Mouse (Mus musculus): ENCODE measurements at regions not wholly inside any gene's neighbourhood (a gene's known extent, or its start where the extent isn't known, plus 50 kb on each side); places are given as distances from the start of the nearest gene placed in this dataset.

- Histone ChIP-seq H3K27ac (ENCODE audit: low read depth, low read length) (no peak overlapping the region), H3K27me3 (replicated peaks; ENCODE audit: control insufficient read depth, insufficient read depth, low read length) (no peaks in the 10 kb centered on the region), H3K4me1 (replicated peaks; ENCODE audit: control insufficient read depth, insufficient read depth, low read length) (no peaks in the 10 kb centered on the region), H3K36me3 (ENCODE audit: control insufficient read depth, insufficient read depth) (no peaks in the 10 kb centered on the region), H3K4me3 (ENCODE audit: low read depth, low read length) (no peak overlapping the region), H3K9ac (ENCODE audit: low read depth, low read length) (no peak overlapping the region), H3K9me3 (ENCODE audit: control insufficient read depth) (no peaks in the 10 kb centered on the region), H3K4me2 (replicated peaks; ENCODE audit: low read depth) (no peak overlapping the region)
- no peak for TF ChIP-seq CTCF (IDR thresholded peaks at IDR 0.05; ENCODE audit: low read depth)
- ATAC-seq = no peak
- 65% methylated on average over 1 of the region's 1 CpGs for WGBS
These were observed 238.3 kb upstream of the Fam174a start for GRCm38 (mm10) chr1:95075151-95075550.

GRCm38 (mm10) chr1:95109966-95110365 lies 203.5 kb upstream of the Fam174a start:
- no peak for TF ChIP-seq CTCF (IDR thresholded peaks at IDR 0.05; ENCODE audit: low read depth)
- ATAC-seq = no peak
- no peaks in the 10 kb centered on the region for H3K27me3 ChIP-seq (replicated peaks; ENCODE audit: control insufficient read depth, insufficient read depth, low read length)
- H3K9ac ChIP-seq (ENCODE audit: low read depth, low read length) = no peak overlapping the region
- H3K27ac ChIP-seq (ENCODE audit: low read depth, low read length) = no peak overlapping the region
- H3K4me3 ChIP-seq (ENCODE audit: low read depth, low read length) = no peak overlapping the region
- no peaks in the 10 kb centered on the region for H3K36me3 ChIP-seq (ENCODE audit: control insufficient read depth, insufficient read depth)
- no peaks in the 10 kb centered on the region for H3K9me3 ChIP-seq (ENCODE audit: control insufficient read depth)
- no peak overlapping the region for H3K4me2 ChIP-seq (replicated peaks; ENCODE audit: low read depth)
- no peaks in the 10 kb centered on the region for H3K4me1 ChIP-seq (replicated peaks; ENCODE audit: control insufficient read depth, insufficient read depth, low read length)

DNA sequence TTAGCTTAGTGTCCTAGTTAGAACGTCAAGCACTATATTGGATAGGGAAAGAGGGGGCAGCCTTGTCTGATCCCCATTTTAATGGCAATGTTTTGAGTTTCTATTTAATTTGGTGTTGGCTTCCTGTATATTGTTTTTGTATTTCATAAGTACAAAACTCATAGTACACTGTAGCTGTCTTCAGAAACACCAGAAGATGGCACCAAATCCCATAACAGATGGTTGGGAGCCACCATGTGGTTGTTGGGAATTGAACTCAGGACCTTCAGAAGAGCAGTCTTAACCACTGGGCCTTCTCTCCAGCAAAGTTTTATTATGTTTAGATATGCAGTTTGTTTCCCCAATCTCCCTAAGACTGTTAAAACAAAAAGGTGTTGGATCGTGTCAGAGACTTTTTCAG lies 199.9 kb upstream of the Fam174a start:
- Histone ChIP-seq H3K4me3 (ENCODE audit: low read depth, low read length) (no peak overlapping the region), H3K9ac (ENCODE audit: low read depth, low read length) (no peak overlapping the region), H3K4me2 (replicated peaks; ENCODE audit: low read depth) (no peak overlapping the region), H3K4me1 (replicated peaks; ENCODE audit: control insufficient read depth, insufficient read depth, low read length) (no peaks in the 10 kb centered on the region), H3K27me3 (replicated peaks; ENCODE audit: control insufficient read depth, insufficient read depth, low read length) (no peaks in the 10 kb centered on the region), H3K27ac (ENCODE audit: low read depth, low read length) (no peak overlapping the region), H3K36me3 (ENCODE audit: control insufficient read depth, insufficient read depth) (no peaks in the 10 kb centered on the region), H3K9me3 (ENCODE audit: control insufficient read depth) (no peaks in the 10 kb centered on the region)
- ATAC-seq = no peak
- 0 out of 2 replicates have a peak, but pooled peaks have one; percentile 12 for TF ChIP-seq CTCF (IDR thresholded peaks at IDR 0.05; ENCODE audit: low read depth)
- WGBS = 91% methylated on average over 2 of the region's 2 CpGs

DNA sequence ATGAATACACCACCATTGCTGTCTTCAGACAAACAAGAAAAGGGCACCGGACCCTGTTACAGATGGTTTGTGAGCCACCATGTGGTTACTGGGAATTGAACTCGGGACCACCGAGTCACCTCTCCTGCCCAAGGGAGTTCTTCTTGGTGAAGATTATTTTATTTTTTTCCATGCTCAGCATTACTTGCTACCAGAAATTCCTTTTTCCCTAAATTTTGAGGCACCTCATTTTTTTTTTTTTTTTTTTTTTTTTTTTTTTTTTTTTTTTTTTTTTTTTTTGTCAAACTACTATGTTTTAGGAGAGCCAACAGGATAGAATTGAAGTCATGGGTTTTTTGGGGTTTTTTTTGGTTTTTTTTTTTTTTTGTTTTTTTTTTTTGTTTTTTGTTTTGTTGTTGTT lies 165.9 kb upstream of the Fam174a start:
- Histone ChIP-seq H3K27me3 (replicated peaks; ENCODE audit: control insufficient read depth, insufficient read depth, low read length) (no peaks in the 10 kb centered on the region), H3K27ac (ENCODE audit: low read depth, low read length) (no peak overlapping the region), H3K4me1 (replicated peaks; ENCODE audit: control insufficient read depth, insufficient read depth, low read length) (no peaks in the 10 kb centered on the region), H3K9me3 (ENCODE audit: control insufficient read depth) (no peaks in the 10 kb centered on the region), H3K4me3 (ENCODE audit: low read depth, low read length) (no peak overlapping the region), H3K4me2 (replicated peaks; ENCODE audit: low read depth) (no peak overlapping the region), H3K9ac (ENCODE audit: low read depth, low read length) (no peak overlapping the region), H3K36me3 (ENCODE audit: control insufficient read depth, insufficient read depth) (no peaks in the 10 kb centered on the region)
- 97% methylated on average over 3 of the region's 3 CpGs for WGBS
- no peak for ATAC-seq
- TF ChIP-seq CTCF (IDR thresholded peaks at IDR 0.05; ENCODE audit: low read depth) = no peak

- no peak for TF ChIP-seq CTCF (IDR thresholded peaks at IDR 0.05; ENCODE audit: low read depth)
- H3K27me3 ChIP-seq (replicated peaks; ENCODE audit: control insufficient read depth, insufficient read depth, low read length) = no peaks in the 10 kb centered on the region
- no peaks in the 10 kb centered on the region for H3K36me3 ChIP-seq (ENCODE audit: control insufficient read depth, insufficient read depth)
- H3K9me3 ChIP-seq (ENCODE audit: control insufficient read depth) = no peaks in the 10 kb centered on the region
- H3K4me2 ChIP-seq (replicated peaks; ENCODE audit: low read depth) = no peak overlapping the region
- ATAC-seq = no peak
- no peak overlapping the region for H3K27ac ChIP-seq (ENCODE audit: low read depth, low read length)
- H3K4me3 ChIP-seq (ENCODE audit: low read depth, low read length) = no peak overlapping the region
- WGBS = 68% methylated on average over 2 of the region's 2 CpGs
- H3K4me1 ChIP-seq (replicated peaks; ENCODE audit: control insufficient read depth, insufficient read depth, low read length) = no peaks in the 10 kb centered on the region
- no peak overlapping the region for H3K9ac ChIP-seq (ENCODE audit: low read depth, low read length)
These were observed 139.3 kb upstream of the Fam174a start for GRCm38 (mm10) chr1:95174013-95174582.

DNA sequence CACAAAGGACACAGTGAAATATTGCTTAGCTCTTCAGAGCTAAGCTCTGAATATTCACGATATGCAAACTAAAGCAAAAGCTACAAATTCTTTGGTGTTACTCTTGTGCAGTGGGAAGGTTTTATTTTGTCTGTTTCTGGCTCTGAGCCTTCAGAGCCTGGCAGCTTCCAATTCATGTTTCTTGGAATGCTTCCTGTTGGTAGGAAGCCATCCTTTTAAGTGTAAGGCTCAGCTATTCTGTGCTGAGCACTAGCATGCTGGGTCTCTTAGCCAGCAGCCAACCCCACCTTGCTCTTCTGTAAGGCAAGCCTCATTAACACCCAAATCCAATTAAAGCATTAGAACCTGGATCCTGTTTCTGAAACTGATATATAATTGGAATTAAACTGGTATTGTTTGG lies 94.5 kb upstream of the Fam174a start:
- no peaks in the 10 kb centered on the region for H3K27me3 ChIP-seq (replicated peaks; ENCODE audit: control insufficient read depth, insufficient read depth, low read length)
- no peaks in the 10 kb centered on the region for H3K36me3 ChIP-seq (ENCODE audit: control insufficient read depth, insufficient read depth)
- no peaks in the 10 kb centered on the region for H3K9me3 ChIP-seq (ENCODE audit: control insufficient read depth)
- 86% methylated on average over 1 of the region's 1 CpGs for WGBS
- ATAC-seq = no peak
- no peak overlapping the region for H3K4me2 ChIP-seq (replicated peaks; ENCODE audit: low read depth)
- H3K4me3 ChIP-seq (ENCODE audit: low read depth, low read length) = no peak overlapping the region
- H3K27ac ChIP-seq (ENCODE audit: low read depth, low read length) = no peak overlapping the region
- TF ChIP-seq CTCF (IDR thresholded peaks at IDR 0.05; ENCODE audit: low read depth) = no peak
- H3K9ac ChIP-seq (ENCODE audit: low read depth, low read length) = no peak overlapping the region
- no peaks in the 10 kb centered on the region for H3K4me1 ChIP-seq (replicated peaks; ENCODE audit: control insufficient read depth, insufficient read depth, low read length)

- TF ChIP-seq CTCF (IDR thresholded peaks at IDR 0.05; ENCODE audit: low read depth) = no peak
- Histone ChIP-seq H3K4me2 (replicated peaks; ENCODE audit: low read depth) (no peak overlapping the region), H3K27me3 (replicated peaks; ENCODE audit: control insufficient read depth, insufficient read depth, low read length) (no peaks in the 10 kb centered on the region), H3K4me1 (replicated peaks; ENCODE audit: control insufficient read depth, insufficient read depth, low read length) (no peaks in the 10 kb centered on the region), H3K9ac (ENCODE audit: low read depth, low read length) (no peak overlapping the region), H3K36me3 (ENCODE audit: control insufficient read depth, insufficient read depth) (no peaks in the 10 kb centered on the region), H3K4me3 (ENCODE audit: low read depth, low read length) (no peak overlapping the region), H3K9me3 (ENCODE audit: control insufficient read depth) (no peaks in the 10 kb centered on the region), H3K27ac (ENCODE audit: low read depth, low read length) (no peak overlapping the region)
- ATAC-seq = no peak
- 43% methylated on average over 1 of the region's 1 CpGs for WGBS
These were observed 90.1 kb upstream of the Fam174a start for GRCm38 (mm10) chr1:95223289-95223688.

Data from intestine, postnatal 0 days (tissue).